Mouse (Mus musculus): ENCODE results near the gene Bms1. TPM values are rescaled to one million over a fixed set of nuclear protein-coding genes. Genes with fewer than 3 reads are reported as not detected.
A peak's percentile ranks its signal among the peaks of the same experiment; 100 is the strongest.

Bms1 gene
- polyA plus RNA-seq, 1 experiment from 2014 or later: 23.5 TPM

GRCm38 (mm10) chr6:118347291-118347690 is 72.0 kb downstream of the Bms1 start:
- WGBS: 88% methylated on average over 8 of the region's 8 CpGs
- Histone ChIP-seq H3K9ac (replicated peaks; ENCODE audit: low read length) (no peak overlapping the region), H3K27ac (replicated peaks; ENCODE audit: low read depth, low read length) (no peak overlapping the region), H3K36me3 (ENCODE audit: control insufficient read depth, insufficient read depth, low read length) (no peaks in the 10 kb centered on the region), H3K4me1 (ENCODE audit: control insufficient read depth, insufficient read depth, low read length) (no peaks in the 10 kb centered on the region), H3K4me2 (ENCODE audit: low read length) (no peak overlapping the region), H3K4me3 (replicated peaks; ENCODE audit: low read depth, low read length) (no peak overlapping the region), H3K27me3 (ENCODE audit: control insufficient read depth, insufficient read depth, low read length) (no peaks in the 10 kb centered on the region), H3K9me3 (ENCODE audit: control insufficient read depth, low read length) (no peaks in the 10 kb centered on the region)
- DNase-seq (no peak), ATAC-seq (ENCODE audit: low FRiP score, low TSS enrichment) (no peak)

- Histone ChIP-seq H3K27me3 (ENCODE audit: control insufficient read depth, insufficient read depth, low read length) (no peaks in the 10 kb centered on the region), H3K4me3 (replicated peaks; ENCODE audit: low read depth, low read length) (no peak overlapping the region), H3K4me1 (ENCODE audit: control insufficient read depth, insufficient read depth, low read length) (no peaks in the 10 kb centered on the region), H3K4me2 (ENCODE audit: low read length) (no peak overlapping the region), H3K36me3 (ENCODE audit: control insufficient read depth, insufficient read depth, low read length) (no peaks in the 10 kb centered on the region), H3K27ac (replicated peaks; ENCODE audit: low read depth, low read length) (no peak overlapping the region), H3K9me3 (ENCODE audit: control insufficient read depth, low read length) (no peaks in the 10 kb centered on the region), H3K9ac (replicated peaks; ENCODE audit: low read length) (no peak overlapping the region)
- no peak for DNase-seq
- no peak for ATAC-seq (ENCODE audit: low FRiP score, low TSS enrichment)
- 91% methylated on average over 11 of the region's 11 CpGs for WGBS
Measured at GRCm38 (mm10) chr6:118341861-118342485, 77.3 kb downstream of the Bms1 start.

GRCm38 (mm10) chr6:118337660-118338059 is 81.6 kb downstream of the Bms1 start:
- WGBS: 89% methylated on average over 5 of the region's 5 CpGs
- no peak overlapping the region for H3K4me3 ChIP-seq (replicated peaks; ENCODE audit: low read depth, low read length)
- no peak overlapping the region for H3K4me2 ChIP-seq (ENCODE audit: low read length)
- no peak overlapping the region for H3K9ac ChIP-seq (replicated peaks; ENCODE audit: low read length)
- DNase-seq (no peak), ATAC-seq (ENCODE audit: low FRiP score, low TSS enrichment) (no peak)
- H3K9me3 ChIP-seq (ENCODE audit: control insufficient read depth, low read length): no peaks in the 10 kb centered on the region
- H3K27me3 ChIP-seq (ENCODE audit: control insufficient read depth, insufficient read depth, low read length): no peaks in the 10 kb centered on the region
- no peaks in the 10 kb centered on the region for H3K36me3 ChIP-seq (ENCODE audit: control insufficient read depth, insufficient read depth, low read length)
- H3K4me1 ChIP-seq (ENCODE audit: control insufficient read depth, insufficient read depth, low read length): no peaks in the 10 kb centered on the region
- H3K27ac ChIP-seq (replicated peaks; ENCODE audit: low read depth, low read length): no peak overlapping the region

- H3K36me3 ChIP-seq (ENCODE audit: control insufficient read depth, insufficient read depth, low read length): no peaks in the 10 kb centered on the region
- no peaks in the 10 kb centered on the region for H3K9me3 ChIP-seq (ENCODE audit: control insufficient read depth, low read length)
- WGBS: 65% methylated on average over 14 of the region's 14 CpGs
- ATAC-seq (ENCODE audit: low FRiP score, low TSS enrichment) (no peak), DNase-seq (peak; percentile 64)
- H3K27me3 ChIP-seq (ENCODE audit: control insufficient read depth, insufficient read depth, low read length): no peaks in the 10 kb centered on the region
- no peak overlapping the region for H3K4me3 ChIP-seq (replicated peaks; ENCODE audit: low read depth, low read length)
- H3K4me1 ChIP-seq (ENCODE audit: control insufficient read depth, insufficient read depth, low read length): no peaks in the 10 kb centered on the region
- no peak overlapping the region for H3K4me2 ChIP-seq (ENCODE audit: low read length)
- no peak overlapping the region for H3K9ac ChIP-seq (replicated peaks; ENCODE audit: low read length)
- H3K27ac ChIP-seq (replicated peaks; ENCODE audit: low read depth, low read length): no peak overlapping the region
Measured at GRCm38 (mm10) chr6:118336541-118337480, 82.5 kb downstream of the Bms1 start.

- no peaks in the 10 kb centered on the region for H3K36me3 ChIP-seq (ENCODE audit: control insufficient read depth, insufficient read depth, low read length)
- 69% methylated on average over 5 of the region's 5 CpGs for WGBS
- DNase-seq (peak; percentile 6), ATAC-seq (ENCODE audit: low FRiP score, low TSS enrichment) (no peak)
- no peak overlapping the region for H3K27ac ChIP-seq (replicated peaks; ENCODE audit: low read depth, low read length)
- H3K27me3 ChIP-seq (ENCODE audit: control insufficient read depth, insufficient read depth, low read length): no peaks in the 10 kb centered on the region
- no peak overlapping the region for H3K4me2 ChIP-seq (ENCODE audit: low read length)
- no peak overlapping the region for H3K9ac ChIP-seq (replicated peaks; ENCODE audit: low read length)
- H3K4me3 ChIP-seq (replicated peaks; ENCODE audit: low read depth, low read length): no peak overlapping the region
- H3K9me3 ChIP-seq (ENCODE audit: control insufficient read depth, low read length): no peaks in the 10 kb centered on the region
- no peaks in the 10 kb centered on the region for H3K4me1 ChIP-seq (ENCODE audit: control insufficient read depth, insufficient read depth, low read length)
Measured at GRCm38 (mm10) chr6:118335934-118336450, 83.3 kb downstream of the Bms1 start.

- WGBS: 88% methylated on average over 9 of the region's 9 CpGs
- H3K36me3 ChIP-seq (ENCODE audit: control insufficient read depth, insufficient read depth, low read length): no peaks in the 10 kb centered on the region
- H3K4me3 ChIP-seq (replicated peaks; ENCODE audit: low read depth, low read length): no peak overlapping the region
- no peaks in the 10 kb centered on the region for H3K4me1 ChIP-seq (ENCODE audit: control insufficient read depth, insufficient read depth, low read length)
- ATAC-seq (ENCODE audit: low FRiP score, low TSS enrichment) (no peak), DNase-seq (no peak)
- no peak overlapping the region for H3K9ac ChIP-seq (replicated peaks; ENCODE audit: low read length)
- H3K9me3 ChIP-seq (ENCODE audit: control insufficient read depth, low read length): no peaks in the 10 kb centered on the region
- H3K4me2 ChIP-seq (ENCODE audit: low read length): no peak overlapping the region
- H3K27ac ChIP-seq (replicated peaks; ENCODE audit: low read depth, low read length): no peak overlapping the region
- H3K27me3 ChIP-seq (ENCODE audit: control insufficient read depth, insufficient read depth, low read length): no peaks in the 10 kb centered on the region
Measured at GRCm38 (mm10) chr6:118333861-118334260, 85.4 kb downstream of the Bms1 start.

Small RNA genes lying within 50 kb of the gene (microRNA-seq; reads per million reads assigned to microRNA genes)
- gene Gm25953: not detected

Other genes starting within 250 kb of the Bms1 start
- gene Ret, start 221.8 kb downstream of the Bms1 start, polyA plus RNA-seq (2014; fragmentation: Nextera tagmentation; extraction: Ambion mirVana): 4.5 and 4.6 TPM in 2 replicates
- gene Zfp248, start 36.1 kb upstream of the Bms1 start, polyA plus RNA-seq (2014; fragmentation: Nextera tagmentation; extraction: Ambion mirVana): 13.6 and 15.8 TPM in 2 replicates
- 12.9 and 15.6 TPM in 2 replicates for gene Zfp9, start 59.8 kb upstream of the Bms1 start, polyA plus RNA-seq (2014; fragmentation: Nextera tagmentation; extraction: Ambion mirVana)
- 12.4 and 13.5 TPM in 2 replicates for gene Ankrd26, start 142.8 kb upstream of the Bms1 start, polyA plus RNA-seq (2014; fragmentation: Nextera tagmentation; extraction: Ambion mirVana)